Mouse (Mus musculus): Measurements from ENCODE around the gene Pax4. TPM values are rescaled to one million over a fixed set of nuclear protein-coding genes. Genes with fewer than 3 reads are reported as not detected.
A peak's percentile ranks its signal among the peaks of the same experiment; 100 is the strongest.

The Pax4 gene
- polyA plus RNA-seq, 1 experiment = not detected

DNA sequence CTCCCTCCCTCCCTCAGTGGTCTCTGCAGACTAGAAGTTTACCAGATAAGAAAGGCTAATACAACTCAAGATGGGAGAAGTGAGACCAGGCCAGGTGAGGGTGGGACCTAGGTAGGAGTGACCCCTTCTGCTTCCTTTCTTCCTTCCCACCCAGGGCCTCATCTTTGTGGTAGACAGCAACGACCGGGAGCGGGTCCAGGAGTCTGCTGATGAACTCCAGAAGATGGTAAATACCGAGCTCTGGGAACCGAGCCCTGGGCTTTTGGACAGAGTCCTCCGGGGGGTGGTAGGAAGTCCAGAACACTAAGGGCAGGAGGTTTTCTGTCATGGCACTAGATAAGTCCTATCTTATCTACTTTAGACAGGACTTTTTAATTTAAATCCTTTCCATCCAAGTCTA is 24.1 kb downstream of the Pax4 start:
- H3K4me1 ChIP-seq (ENCODE audit: control insufficient read depth, insufficient read depth, low read length) = peaks cover 15% of the 10 kb centered on the region
- peak overlapping the region; percentile 93 for H3K4me3 ChIP-seq (ENCODE audit: control insufficient read depth, low read depth, low read length)
- no peaks in the 10 kb centered on the region for H3K36me3 ChIP-seq (ENCODE audit: control insufficient read depth, insufficient read depth, low read length)
- TF ChIP-seq CTCF (IDR thresholded peaks at IDR 0.05; ENCODE audit: control insufficient read depth, insufficient read depth, insufficient replicate concordance, low read depth, low read length) = no peak
- no peak for TF ChIP-seq POLR2A (IDR thresholded peaks at IDR 0.05; ENCODE audit: control insufficient read depth, low read depth, low read length)
- H3K27ac ChIP-seq (ENCODE audit: control insufficient read depth, insufficient read depth, low read depth, low read length) = no peak overlapping the region
- no peaks in the 10 kb centered on the region for H3K27me3 ChIP-seq (ENCODE audit: control insufficient read depth, insufficient read depth, low read length)

DNA sequence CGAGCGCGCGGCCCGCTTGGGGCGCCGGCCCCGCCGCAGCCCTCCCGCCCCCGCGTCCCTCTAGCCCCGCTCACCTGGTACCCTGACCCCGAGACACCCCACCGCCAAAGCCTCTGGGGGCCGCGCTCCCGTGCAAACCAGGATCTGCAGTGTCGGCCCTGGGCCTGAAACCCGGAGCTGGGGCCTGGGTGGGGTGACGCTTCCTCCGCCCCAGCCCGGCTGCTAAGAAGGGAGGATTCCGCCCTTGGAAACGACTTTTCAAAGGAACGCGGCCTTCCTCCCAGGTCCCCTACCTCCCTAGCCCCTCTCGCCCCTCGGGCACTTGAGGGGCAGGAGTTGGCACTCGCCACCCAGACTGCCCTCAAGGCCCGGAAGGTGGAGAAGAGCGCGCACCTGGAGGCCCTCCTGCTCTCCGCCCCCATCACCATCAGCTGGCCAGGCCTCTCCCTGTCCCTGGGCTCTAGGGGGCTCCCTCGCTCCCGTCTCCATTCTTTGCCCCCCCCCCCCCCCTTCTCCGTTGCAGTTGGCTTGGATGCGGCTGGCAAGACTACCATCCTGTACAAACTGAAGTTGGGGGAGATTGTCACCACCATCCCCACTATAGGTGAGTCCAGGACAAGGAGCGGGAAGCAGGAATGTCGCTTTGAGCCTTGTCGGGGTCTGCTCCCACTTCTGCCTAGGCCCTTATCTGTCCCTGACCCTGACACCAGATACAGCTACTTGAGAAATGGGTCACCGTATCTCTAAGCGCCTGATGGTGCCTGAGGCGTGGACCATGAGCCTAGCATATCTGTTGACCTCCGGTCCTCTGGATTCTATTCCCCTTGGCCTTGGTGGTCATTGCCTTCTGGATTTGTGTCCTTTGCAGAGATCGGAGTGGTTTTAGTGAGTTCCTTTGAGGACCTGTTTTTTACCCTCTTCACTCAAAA is 25.1 kb downstream of the Pax4 start:
- H3K27ac ChIP-seq (ENCODE audit: control insufficient read depth, insufficient read depth, low read depth, low read length) = peak overlapping the region; percentile 79
- TF ChIP-seq POLR2A (IDR thresholded peaks at IDR 0.05; ENCODE audit: control insufficient read depth, low read depth, low read length) = no peak
- no peak for TF ChIP-seq CTCF (IDR thresholded peaks at IDR 0.05; ENCODE audit: control insufficient read depth, insufficient read depth, insufficient replicate concordance, low read depth, low read length)
- H3K4me3 ChIP-seq (ENCODE audit: control insufficient read depth, low read depth, low read length) = peak overlapping the region; percentile 93
- H3K36me3 ChIP-seq (ENCODE audit: control insufficient read depth, insufficient read depth, low read length) = no peaks in the 10 kb centered on the region
- peaks cover 15% of the 10 kb centered on the region for H3K4me1 ChIP-seq (ENCODE audit: control insufficient read depth, insufficient read depth, low read length)
- H3K27me3 ChIP-seq (ENCODE audit: control insufficient read depth, insufficient read depth, low read length) = no peaks in the 10 kb centered on the region

DNA sequence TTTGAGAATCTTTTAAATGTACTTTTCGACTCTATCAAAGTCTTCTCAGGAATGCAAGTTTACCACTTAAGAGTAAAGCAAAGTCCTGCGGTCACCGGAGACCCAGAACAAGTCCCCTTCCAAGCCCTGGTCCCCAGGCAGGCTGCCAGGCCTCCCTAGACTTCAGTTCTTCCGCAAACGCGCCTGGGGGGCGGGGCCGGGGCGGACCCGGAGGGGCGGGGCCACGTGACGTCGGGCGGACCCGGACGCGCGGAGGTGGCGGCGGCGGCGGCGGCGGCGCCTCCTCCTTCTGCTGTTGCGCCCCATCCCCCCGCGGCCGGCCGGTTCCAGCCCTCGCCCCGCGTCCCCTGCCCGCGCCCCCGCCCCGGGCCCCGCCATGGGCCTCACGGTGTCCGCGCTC is 25.8 kb downstream of the Pax4 start, which contains the start of gene Arf5:
Gene Arf5, plus strand, starts transcription at position 248 of the 400 bp plus-strand sequence.
- H3K36me3 ChIP-seq (ENCODE audit: control insufficient read depth, insufficient read depth, low read length) = no peaks in the 10 kb centered on the region
- peak within 1 kb of the TSS; percentile 93 for H3K4me3 ChIP-seq (ENCODE audit: control insufficient read depth, low read depth, low read length)
- no peaks in the 10 kb centered on the region for H3K27me3 ChIP-seq (ENCODE audit: control insufficient read depth, insufficient read depth, low read length)
- TF ChIP-seq CTCF (IDR thresholded peaks at IDR 0.05; ENCODE audit: control insufficient read depth, insufficient read depth, insufficient replicate concordance, low read depth, low read length) (no peak), POLR2A (IDR thresholded peaks at IDR 0.05; ENCODE audit: control insufficient read depth, low read depth, low read length) (no peak; the same call in 1 of the 2 replicates)
- peaks cover 20% of the 10 kb centered on the region for H3K4me1 ChIP-seq (ENCODE audit: control insufficient read depth, insufficient read depth, low read length)
- peak within 1 kb of the TSS; percentile 79 for H3K27ac ChIP-seq (ENCODE audit: control insufficient read depth, insufficient read depth, low read depth, low read length)

DNA sequence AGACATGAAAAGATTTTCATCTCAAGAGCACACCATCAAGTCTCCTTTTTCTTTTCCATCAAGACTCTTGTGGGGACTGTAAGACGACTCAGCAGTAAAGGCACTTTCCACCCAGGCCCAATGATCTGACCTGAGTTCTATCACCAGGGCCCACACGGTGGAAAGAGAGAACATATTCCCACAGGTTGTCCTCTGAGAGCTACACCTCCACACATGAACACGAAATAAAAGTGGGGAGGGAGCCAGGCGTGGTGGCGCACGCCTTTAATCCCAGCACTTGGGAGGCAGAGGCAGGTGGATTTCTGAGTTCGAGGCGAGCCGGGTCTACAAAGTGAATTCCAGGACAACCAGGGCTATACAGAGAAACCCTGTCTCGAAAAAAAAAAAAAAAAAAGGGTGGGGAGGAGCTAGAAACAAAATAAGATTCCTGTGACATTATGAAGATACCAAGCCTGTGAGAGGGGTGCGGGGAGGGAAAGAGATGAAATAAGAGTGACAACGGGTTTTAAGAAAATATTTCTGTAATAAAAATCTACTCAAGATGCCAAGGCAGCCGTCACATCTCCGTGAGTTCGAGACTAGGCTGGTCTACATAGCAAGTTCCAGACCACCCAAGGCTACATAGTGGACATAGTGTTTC is 26.4 kb downstream of the Pax4 start:
- H3K27ac ChIP-seq (ENCODE audit: control insufficient read depth, insufficient read depth, low read depth, low read length) = peak overlapping the region; percentile 45
- H3K36me3 ChIP-seq (ENCODE audit: control insufficient read depth, insufficient read depth, low read length) = no peaks in the 10 kb centered on the region
- H3K27me3 ChIP-seq (ENCODE audit: control insufficient read depth, insufficient read depth, low read length) = no peaks in the 10 kb centered on the region
- peak overlapping the region; percentile 92 for H3K4me3 ChIP-seq (ENCODE audit: control insufficient read depth, low read depth, low read length)
- TF ChIP-seq POLR2A (IDR thresholded peaks at IDR 0.05; ENCODE audit: control insufficient read depth, low read depth, low read length) (no peak), CTCF (IDR thresholded peaks at IDR 0.05; ENCODE audit: control insufficient read depth, insufficient read depth, insufficient replicate concordance, low read depth, low read length) (no peak)
- peaks cover 20% of the 10 kb centered on the region for H3K4me1 ChIP-seq (ENCODE audit: control insufficient read depth, insufficient read depth, low read length)

DNA sequence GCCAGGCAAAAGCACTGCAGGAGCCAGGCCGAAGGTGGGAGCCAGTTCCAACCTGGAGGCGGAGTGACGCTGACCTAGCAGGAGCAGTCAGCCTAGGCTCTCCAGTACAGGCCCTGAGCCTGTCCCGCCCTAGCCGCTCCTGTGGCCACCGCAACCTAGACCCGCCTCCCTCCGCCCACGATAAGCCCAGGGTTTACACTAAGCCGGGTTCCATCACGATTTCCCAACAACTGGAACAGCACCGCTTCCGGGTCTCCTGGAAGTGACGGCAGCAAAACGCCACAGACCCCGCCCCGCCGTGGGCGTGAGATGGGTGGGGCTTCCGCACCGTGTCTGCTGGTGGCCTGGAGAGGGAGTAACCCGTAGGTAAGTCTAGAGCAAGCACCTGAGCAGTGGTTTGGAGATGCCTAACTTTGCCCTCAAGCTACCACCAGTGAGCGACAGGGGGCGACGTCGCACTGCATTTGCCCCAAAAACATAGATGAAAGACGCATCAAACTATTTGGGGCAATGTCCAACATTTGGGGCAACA is 27.6 kb downstream of the Pax4 start:
- Histone ChIP-seq H3K27me3 (ENCODE audit: control insufficient read depth, insufficient read depth, low read length) (no peaks in the 10 kb centered on the region), H3K4me1 (ENCODE audit: control insufficient read depth, insufficient read depth, low read length) (peaks cover 20% of the 10 kb centered on the region), H3K4me3 (ENCODE audit: control insufficient read depth, low read depth, low read length) (peak overlapping the region; percentile 92), H3K27ac (ENCODE audit: control insufficient read depth, insufficient read depth, low read depth, low read length) (peak overlapping the region; percentile 88), H3K36me3 (ENCODE audit: control insufficient read depth, insufficient read depth, low read length) (no peaks in the 10 kb centered on the region)
- TF ChIP-seq CTCF (IDR thresholded peaks at IDR 0.05; ENCODE audit: control insufficient read depth, insufficient read depth, insufficient replicate concordance, low read depth, low read length) (peak; percentile 64; the same call in 1 of the 2 replicates), POLR2A (IDR thresholded peaks at IDR 0.05; ENCODE audit: control insufficient read depth, low read depth, low read length) (peak; percentile 86)

DNA sequence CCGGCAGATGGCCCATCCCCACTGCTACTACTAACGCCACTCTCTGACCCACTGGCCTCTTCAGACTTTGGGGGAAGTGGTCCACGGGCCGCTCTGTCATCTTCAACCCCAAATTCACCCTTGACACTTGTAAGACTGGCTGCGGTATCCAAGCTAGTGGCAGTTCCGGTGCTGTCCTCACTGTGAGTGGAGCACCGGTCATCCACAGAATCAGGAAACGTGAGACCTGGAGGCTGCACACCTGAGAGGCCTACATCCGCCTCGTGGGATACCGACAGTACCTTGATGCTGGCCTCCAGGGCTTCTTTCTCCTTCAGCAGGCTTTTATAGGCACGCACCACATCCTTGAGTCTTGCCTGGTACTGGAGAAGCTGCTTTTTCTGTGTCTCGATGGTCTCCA is 28.3 kb downstream of the Pax4 start:
- Histone ChIP-seq H3K36me3 (ENCODE audit: control insufficient read depth, insufficient read depth, low read length) (no peaks in the 10 kb centered on the region), H3K27me3 (ENCODE audit: control insufficient read depth, insufficient read depth, low read length) (no peaks in the 10 kb centered on the region), H3K4me1 (ENCODE audit: control insufficient read depth, insufficient read depth, low read length) (peaks cover 20% of the 10 kb centered on the region), H3K4me3 (ENCODE audit: control insufficient read depth, low read depth, low read length) (peak overlapping the region; percentile 92), H3K27ac (ENCODE audit: control insufficient read depth, insufficient read depth, low read depth, low read length) (peak overlapping the region; percentile 88)
- TF ChIP-seq POLR2A (IDR thresholded peaks at IDR 0.05; ENCODE audit: control insufficient read depth, low read depth, low read length) = no peak
- TF ChIP-seq CTCF (IDR thresholded peaks at IDR 0.05; ENCODE audit: control insufficient read depth, insufficient read depth, insufficient replicate concordance, low read depth, low read length) = no peak

DNA sequence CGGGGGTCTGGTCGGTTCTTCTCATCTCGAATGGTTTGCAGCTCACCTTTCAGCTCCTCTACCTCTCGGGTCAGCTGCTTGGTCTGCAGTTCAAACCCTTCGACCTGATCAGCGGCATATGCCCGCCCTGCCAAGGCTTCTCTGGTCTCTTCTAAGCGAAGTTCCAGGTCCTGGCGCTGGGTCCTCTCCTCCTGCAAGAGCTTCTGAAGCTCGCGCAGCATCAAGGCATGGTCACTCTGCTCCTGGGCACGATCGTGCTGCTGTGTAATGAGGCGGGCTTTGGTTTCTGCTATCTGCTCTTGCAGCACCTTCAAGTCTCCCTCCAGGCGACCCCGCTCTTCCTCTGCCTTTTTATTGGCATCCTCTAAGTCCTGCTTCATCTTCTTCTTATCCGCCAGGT is 28.8 kb downstream of the Pax4 start:
- no peak for TF ChIP-seq POLR2A (IDR thresholded peaks at IDR 0.05; ENCODE audit: control insufficient read depth, low read depth, low read length)
- TF ChIP-seq CTCF (IDR thresholded peaks at IDR 0.05; ENCODE audit: control insufficient read depth, insufficient read depth, insufficient replicate concordance, low read depth, low read length) = no peak
- peaks cover 20% of the 10 kb centered on the region for H3K4me1 ChIP-seq (ENCODE audit: control insufficient read depth, insufficient read depth, low read length)
- peak overlapping the region; percentile 92 for H3K4me3 ChIP-seq (ENCODE audit: control insufficient read depth, low read depth, low read length)
- no peak overlapping the region for H3K27ac ChIP-seq (ENCODE audit: control insufficient read depth, insufficient read depth, low read depth, low read length)
- peaks cover 1% of the 10 kb centered on the region; the same call in 1 of the 2 replicates for H3K36me3 ChIP-seq (ENCODE audit: control insufficient read depth, insufficient read depth, low read length)
- no peaks in the 10 kb centered on the region for H3K27me3 ChIP-seq (ENCODE audit: control insufficient read depth, insufficient read depth, low read length)

All from testis, adult 2 months (tissue).